Mouse (Mus musculus) intestine, embryonic 16.5 days (tissue): ENCODE results near the gene Ccdc85a. TPM values are rescaled to one million over a fixed set of nuclear protein-coding genes. Genes with fewer than 3 reads are reported as not detected.
"Not testable (repeated sequence)": the region's sequence is repeated elsewhere in the genome, so short reads cannot be mapped to it uniquely, and the experiment has no call there.

Source experiments
- ATAC-seq: fragments of 200-750 bp; cut with Nextera tagmentation; 2 replicates; pipeline ENCODE4 v1.8.0; 2017; ENCODE audit warnings: moderate TSS enrichment, moderate library complexity
- H3K27ac ChIP-seq: fragments of 300-500 bp; sonication (generic); 2 replicates; pipeline ENCODE4 v1.5.1; 2014; ENCODE audit warnings: mild to moderate bottlenecking, low read length
- H3K27me3 ChIP-seq: fragments of 300-500 bp; sonication (generic); replicated peaks from 2 replicates; pipeline ENCODE4 v1.6.1; 2014; ENCODE audit warnings: low read length, control low read depth, mixed read lengths; ENCODE audit not compliant: control insufficient read depth, insufficient read depth
- H3K36me3 ChIP-seq: fragments of 300-500 bp; sonication (generic); 2 replicates; pipeline ENCODE4 v1.6.1; 2014; ENCODE audit warnings: low read length, control low read depth; ENCODE audit not compliant: control insufficient read depth, insufficient read depth
- H3K4me1 ChIP-seq: fragments of 300-500 bp; sonication (generic); 2 replicates; pipeline ENCODE4 v1.6.1; 2014; ENCODE audit warnings: low read length, control low read depth, mixed read lengths; ENCODE audit not compliant: control insufficient read depth, insufficient read depth
- H3K4me2 ChIP-seq: fragments of 300-500 bp; sonication (generic); 2 replicates; pipeline ENCODE4 v1.6.1; 2014; ENCODE audit warnings: low read depth, low read length, control low read depth
- H3K4me3 ChIP-seq: fragments of 300-500 bp; sonication (generic); 2 replicates; pipeline ENCODE4 v1.5.1; 2014; ENCODE audit warnings: mild to moderate bottlenecking, low read length
- H3K9ac ChIP-seq: fragments of 300-500 bp; sonication (generic); 2 replicates; pipeline ENCODE4 v1.6.1; 2014; ENCODE audit warnings: low read depth, low read length
- H3K9me3 ChIP-seq: fragments of 300-500 bp; sonication (generic); 2 replicates; pipeline ENCODE4 v1.6.1; 2016; ENCODE audit warnings: low read length, control low read depth; ENCODE audit not compliant: control insufficient read depth
- WGBS: fragments of 180-500 bp; shearing (Covaris S2); extraction: QIAGEN DNeasy Blood & Tissue Kit; methylation state at CpG from one replicate; pipeline ENCODE4 v1.1.7; 2014; 5-methylcytosine and 5-hydroxymethylcytosine counted together
- polyA plus RNA-seq: library from polyadenylated mRNA; unstranded; fragments of >200 nt; fragmentation: Nextera tagmentation; extraction: Ambion mirVana; gene quantifications from 2 replicates; pipeline ENCODE4 v1.2.1, GENCODE M21; 2015

Ccdc85a gene
- polyA plus RNA-seq, 1 experiment from 2014 or later: 1.2 TPM

DNA sequence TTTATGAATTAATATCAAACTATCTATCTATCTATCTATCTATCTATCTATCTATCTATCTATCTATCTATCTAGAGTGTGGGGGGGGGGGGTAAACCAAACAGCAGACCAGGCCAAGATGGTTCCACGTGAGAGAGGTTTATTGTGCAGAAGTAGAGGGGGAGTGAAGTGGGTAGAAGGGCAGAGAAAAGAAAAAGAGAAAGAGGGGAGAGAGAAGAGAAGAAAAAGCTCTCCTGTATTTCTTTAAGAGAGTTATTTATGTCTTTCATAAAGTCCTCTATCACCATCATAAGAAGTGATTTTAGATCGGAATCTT lies 218.2 kb downstream of the Ccdc85a start:
- H3K9me3 ChIP-seq: no peaks in the 10 kb centered on the region
- peak overlapping the region; percentile 70 for H3K4me2 ChIP-seq
- 62% methylated on average over 2 of the region's 2 CpGs for WGBS
- H3K4me3 ChIP-seq: peak overlapping the region; percentile 38; the same call in 1 of the 2 replicates
- no peak for ATAC-seq
- H3K4me1 ChIP-seq: no peaks in the 10 kb centered on the region; the same call in 1 of the 2 replicates
- no peaks in the 10 kb centered on the region for H3K36me3 ChIP-seq
- no peak overlapping the region for H3K27ac ChIP-seq
- no peak overlapping the region for H3K9ac ChIP-seq
- no peaks in the 10 kb centered on the region for H3K27me3 ChIP-seq

DNA sequence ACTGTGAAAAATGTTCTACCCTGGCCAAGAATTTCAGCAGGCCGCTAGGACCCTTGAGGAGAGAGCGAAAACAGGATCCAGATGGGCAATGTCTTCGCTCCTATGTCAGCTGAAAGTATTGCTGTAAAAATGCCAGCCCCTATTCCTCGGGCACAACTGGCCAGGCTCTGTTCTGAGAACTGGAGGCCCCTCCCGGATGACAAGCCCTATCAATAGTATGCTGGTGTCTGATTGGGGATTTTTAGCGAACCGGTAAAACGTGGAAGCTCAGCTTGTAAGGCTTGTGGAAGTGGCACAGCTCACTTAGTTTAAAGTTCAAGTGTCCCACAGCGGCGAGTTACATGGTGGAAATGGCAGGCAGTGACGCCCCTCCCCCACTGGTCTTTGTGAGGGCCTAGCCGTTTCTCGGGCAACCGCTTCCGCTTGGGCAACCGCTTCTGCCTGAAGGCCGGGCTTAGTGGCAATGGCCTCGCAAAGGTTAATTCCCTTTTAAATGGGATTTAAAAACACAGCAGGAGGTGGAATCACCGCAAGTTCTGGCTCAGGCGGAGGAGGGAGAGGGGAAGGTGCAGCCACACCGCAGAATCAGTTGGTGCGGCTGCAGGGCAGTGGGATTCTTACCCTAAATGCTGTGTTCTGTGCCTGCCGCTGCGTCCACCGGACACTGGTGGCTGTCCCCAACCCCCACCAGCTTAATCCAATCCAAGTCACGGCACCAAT lies 218.8 kb downstream of the Ccdc85a start:
- 14% methylated on average over 26 of the region's 26 CpGs for WGBS

DNA sequence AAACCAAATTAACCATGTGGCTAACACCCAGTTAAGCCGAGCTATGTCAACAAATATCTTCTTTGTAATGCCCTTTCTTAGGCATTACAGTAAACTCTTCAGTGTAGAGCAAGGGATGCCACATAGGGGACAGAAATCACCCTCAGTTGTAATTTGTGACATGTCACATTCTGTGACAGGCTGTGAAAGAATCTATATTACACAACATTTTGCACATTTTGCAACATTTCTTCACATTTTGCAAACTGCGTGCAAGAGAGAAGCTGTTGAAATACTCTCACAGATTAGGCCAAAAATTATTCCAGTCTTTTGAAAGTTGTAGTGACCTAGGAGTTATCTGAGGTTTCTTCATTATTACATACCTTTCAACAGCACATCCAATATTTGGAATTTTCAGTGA lies 240.7 kb downstream of the Ccdc85a start:
- Histone ChIP-seq H3K4me3 (no peak overlapping the region), H3K9ac (no peak overlapping the region), H3K27me3 (no peaks in the 10 kb centered on the region), H3K36me3 (no peaks in the 10 kb centered on the region), H3K27ac (no peak overlapping the region), H3K4me1 (no peaks in the 10 kb centered on the region), H3K4me2 (no peak overlapping the region), H3K9me3 (no peaks in the 10 kb centered on the region)
- 84% methylated on average over 2 of the region's 2 CpGs for WGBS
- no peak for ATAC-seq

More for the DNA sequence above, 218.8 kb downstream of the Ccdc85a start:
- Histone ChIP-seq H3K36me3 (no peaks in the 10 kb centered on the region), H3K9ac (peak overlapping the region; percentile 49), H3K9me3 (no peaks in the 10 kb centered on the region), H3K4me3 (peak overlapping the region; percentile 38), H3K27ac (no peak overlapping the region), H3K4me2 (peak overlapping the region; percentile 70), H3K27me3 (no peaks in the 10 kb centered on the region), H3K4me1 (no peaks in the 10 kb centered on the region; the same call in 1 of the 2 replicates)
- ATAC-seq: peak; percentile 92

DNA sequence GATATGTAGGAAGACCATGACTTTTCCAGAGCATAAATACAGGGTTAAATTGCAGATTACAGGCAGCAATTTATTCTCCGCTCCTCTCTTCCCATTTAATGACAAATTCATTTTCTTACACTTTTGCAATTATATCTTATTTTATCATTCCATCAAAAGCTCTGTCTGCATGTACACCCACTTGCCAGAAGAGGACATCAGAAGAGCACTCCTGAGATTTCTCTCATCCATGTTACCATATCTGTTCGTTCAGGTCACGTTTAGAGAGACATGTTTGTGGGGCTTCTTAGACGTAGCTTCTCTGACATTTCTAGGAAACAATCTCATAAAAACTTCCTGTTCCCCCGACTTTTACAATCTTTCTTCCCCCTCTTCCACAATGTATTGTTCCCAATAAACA lies 242.2 kb downstream of the Ccdc85a start:
- no peak overlapping the region for H3K27ac ChIP-seq
- no peak for ATAC-seq
- 68% methylated on average over 5 of the region's 5 CpGs for WGBS

DNA sequence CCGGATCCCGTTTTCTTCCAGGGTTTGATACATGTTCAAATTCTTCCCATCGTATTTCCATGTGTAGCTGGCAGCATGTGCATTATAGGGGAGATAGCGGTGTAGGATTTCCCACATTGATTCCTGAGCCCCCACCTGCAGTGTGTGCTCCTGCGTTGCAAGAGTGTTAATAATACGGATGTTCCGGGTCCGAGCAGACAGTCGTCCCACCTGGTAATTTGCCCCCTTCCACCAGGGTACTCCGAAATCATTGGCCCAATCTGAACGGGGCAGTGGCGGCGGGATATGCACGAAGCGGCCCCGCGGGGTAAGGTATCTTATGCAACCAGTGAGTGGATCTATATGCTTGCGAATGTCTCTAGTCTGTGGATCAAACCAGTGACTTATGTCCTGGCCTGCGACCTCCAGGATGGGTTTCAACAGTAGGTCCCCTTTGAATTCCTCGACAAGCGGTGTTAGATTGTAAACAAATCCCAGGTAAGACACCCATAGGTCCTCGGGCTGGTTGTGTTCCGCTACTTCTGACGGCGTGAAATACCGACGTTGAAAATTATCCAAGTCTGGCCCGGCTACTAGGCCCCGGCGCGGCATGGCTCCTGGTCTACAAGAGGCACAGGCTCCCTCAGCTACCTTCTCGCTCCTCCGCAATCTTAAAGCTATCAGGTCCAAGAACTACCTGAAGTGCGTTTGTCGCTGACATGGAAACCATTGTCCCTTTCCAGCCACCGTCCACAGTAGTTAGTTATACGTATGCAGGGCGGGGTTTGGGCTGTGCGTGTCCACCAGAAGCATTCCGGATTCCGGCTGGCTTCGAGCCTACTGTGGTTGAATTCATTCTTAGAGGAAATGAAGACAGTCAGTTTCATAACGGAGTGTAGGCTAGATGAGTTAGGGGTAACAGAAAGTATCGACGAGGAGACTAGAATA lies 244.6 kb downstream of the Ccdc85a start, which contains the start of gene Gm6685:
TSS of gene Gm6685 (minus strand) at position 644 of the 927 bp plus-strand sequence.
- H3K4me3 ChIP-seq, ATAC-seq, H3K4me2 ChIP-seq, H3K36me3 ChIP-seq, H3K27me3 ChIP-seq, H3K9ac ChIP-seq, H3K9me3 ChIP-seq, H3K4me1 ChIP-seq, H3K27ac ChIP-seq: not testable (repeated sequence)
- 90% methylated on average over 42 of the region's 45 CpGs for WGBS

More for the DNA sequence above, 242.2 kb downstream of the Ccdc85a start:
- Histone ChIP-seq H3K36me3 (no peaks in the 10 kb centered on the region), H3K4me3 (no peak overlapping the region), H3K9me3 (no peaks in the 10 kb centered on the region), H3K27me3 (no peaks in the 10 kb centered on the region), H3K4me2 (no peak overlapping the region), H3K4me1 (no peaks in the 10 kb centered on the region), H3K9ac (no peak overlapping the region)

Other genes starting within 250 kb of the Ccdc85a start
- not detected in 2 replicates for gene Gm6685, start 244.5 kb downstream of the Ccdc85a start, polyA plus RNA-seq